Mouse (Mus musculus): ENCODE measurements around the gene Sobp.

- TF ChIP-seq CTCF (IDR thresholded peaks at IDR 0.05; ENCODE audit: borderline replicate concordance, insufficient read depth, low read length) (no peak), POLR2A (IDR thresholded peaks at IDR 0.05; ENCODE audit: low read depth, low read length) (no peak)
Observed at GRCm38 (mm10) chr10:42958686-42959085, 215.6 kb downstream of the Sobp start.

Data from embryonic fibroblast, embryonic 13.5 days (primary cell).